Mouse (Mus musculus) B cell, adult 2 months (primary cell): ENCODE results near the gene Ubn1.

Experiments used
- DNase-seq, 2 experiments: peaks; one replicate each; pipeline ENCODE4 v3.0.0; 2022

Ubn1 gene

DNA sequence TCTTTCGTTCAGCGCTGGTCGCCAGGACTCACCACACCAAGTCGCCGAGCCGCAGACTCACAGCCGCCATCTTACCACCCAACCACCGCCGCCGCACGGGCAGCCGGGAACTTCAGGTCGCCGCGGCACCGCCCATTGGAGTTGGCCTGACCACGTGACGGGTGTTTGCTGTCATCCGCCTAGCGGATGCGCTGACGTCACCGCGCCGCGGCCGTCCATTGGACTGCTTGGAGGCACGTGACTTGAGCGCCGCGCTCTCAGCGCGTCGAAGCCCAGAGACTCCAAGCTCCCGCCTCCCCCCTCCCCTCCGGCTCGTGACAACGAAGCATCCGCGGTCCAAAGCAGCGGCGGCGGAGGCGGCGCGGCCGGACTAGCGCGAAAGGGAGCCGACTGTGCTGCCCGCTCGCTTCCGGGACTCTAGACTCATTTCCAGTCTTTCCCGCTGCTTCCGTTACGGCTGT, at the start of gene Ubn1, which contains the start of gene Glyr1:
TSS of gene Ubn1 (plus strand) at position 284 of the 461 bp plus-strand sequence.
TSS of gene Glyr1 (minus strand) at position 90 of the 461 bp plus-strand sequence.
- DNase-seq = peak; percentile 98 to 99

- DNase-seq = no peak
Observed at GRCm38 (mm10) chr16:5000611-5001010, 49.2 kb upstream of the Ubn1 start.

DNA sequence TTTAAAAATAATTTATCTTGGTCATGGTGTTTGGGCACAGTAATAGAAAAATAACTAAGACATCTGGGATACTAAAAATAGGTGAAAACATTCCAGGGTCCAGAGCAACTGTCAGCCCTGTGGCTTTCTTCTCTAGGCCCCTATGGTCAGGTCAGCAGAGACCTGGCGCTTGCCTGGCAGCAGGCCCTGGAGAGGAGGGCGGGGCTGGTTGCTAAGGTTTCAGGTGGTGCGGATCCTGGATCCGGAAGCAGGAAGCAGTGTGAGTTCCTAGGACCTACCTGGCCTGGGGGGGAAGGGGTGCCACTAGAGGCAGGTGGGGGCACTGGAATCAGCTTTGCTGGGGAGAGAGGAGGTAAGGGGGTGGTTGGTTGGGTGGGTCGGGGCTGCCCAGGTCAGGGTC, 42.8 kb upstream of the Ubn1 start, which contains the start of gene Smim22:
TSS of gene Smim22 (plus strand) at position 222 of the 400 bp plus-strand sequence.
- DNase-seq = no peak

- no peak for DNase-seq
Observed at GRCm38 (mm10) chr16:5007492-5007891, 42.4 kb upstream of the Ubn1 start.

DNA sequence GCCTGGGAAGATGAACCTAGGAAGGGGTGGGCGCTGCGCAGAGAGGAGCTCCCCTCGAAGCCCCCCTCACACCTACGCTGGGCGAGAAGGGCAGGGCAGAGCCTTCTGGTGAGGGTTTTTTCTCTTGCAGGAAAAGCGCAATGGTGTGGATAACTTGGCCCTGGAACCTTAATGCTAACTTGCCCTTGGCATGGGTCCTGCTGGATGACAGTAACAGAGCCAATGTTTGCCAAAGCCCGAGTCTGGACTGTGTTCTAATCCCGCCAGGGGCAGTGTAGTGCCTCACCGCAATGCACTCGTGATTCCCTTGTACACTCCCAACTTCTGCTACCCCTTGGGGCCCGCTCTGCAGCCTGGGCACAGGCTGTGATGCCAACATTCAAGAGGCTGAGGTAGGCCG, 41.8 kb upstream of the Ubn1 start:
- no peak for DNase-seq

DNA sequence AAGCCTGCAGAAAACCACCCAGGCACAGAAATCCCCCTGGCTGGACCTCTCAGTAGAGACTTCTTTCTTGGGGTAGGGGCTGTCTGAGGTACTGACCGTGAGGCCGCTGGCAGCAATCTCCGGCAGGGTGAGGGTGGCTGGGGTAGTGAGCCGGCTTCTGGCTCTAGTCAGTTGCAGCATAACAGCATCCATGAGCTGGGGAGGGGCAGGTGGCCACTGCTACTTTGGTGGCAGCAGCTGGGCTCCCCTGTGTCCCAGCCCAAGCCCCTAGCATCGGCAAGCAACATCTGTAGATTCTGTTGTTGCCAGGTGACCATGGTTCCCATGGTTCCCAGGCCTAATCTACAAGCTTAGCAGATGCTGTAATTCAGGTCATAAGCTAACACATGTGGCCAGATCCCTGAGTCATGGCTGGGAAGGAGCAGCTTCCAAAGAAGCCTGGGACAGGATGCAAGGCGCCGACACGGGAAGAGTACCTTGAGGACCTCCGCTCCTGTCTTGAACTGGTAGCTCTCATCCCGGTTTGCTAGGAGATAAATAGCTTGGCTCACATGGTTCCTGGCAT, 39.4 kb upstream of the Ubn1 start:
- no peak for DNase-seq

- DNase-seq = peak; percentile 73 to 74
Observed at GRCm38 (mm10) chr16:5011285-5011684, 38.6 kb upstream of the Ubn1 start.

DNA sequence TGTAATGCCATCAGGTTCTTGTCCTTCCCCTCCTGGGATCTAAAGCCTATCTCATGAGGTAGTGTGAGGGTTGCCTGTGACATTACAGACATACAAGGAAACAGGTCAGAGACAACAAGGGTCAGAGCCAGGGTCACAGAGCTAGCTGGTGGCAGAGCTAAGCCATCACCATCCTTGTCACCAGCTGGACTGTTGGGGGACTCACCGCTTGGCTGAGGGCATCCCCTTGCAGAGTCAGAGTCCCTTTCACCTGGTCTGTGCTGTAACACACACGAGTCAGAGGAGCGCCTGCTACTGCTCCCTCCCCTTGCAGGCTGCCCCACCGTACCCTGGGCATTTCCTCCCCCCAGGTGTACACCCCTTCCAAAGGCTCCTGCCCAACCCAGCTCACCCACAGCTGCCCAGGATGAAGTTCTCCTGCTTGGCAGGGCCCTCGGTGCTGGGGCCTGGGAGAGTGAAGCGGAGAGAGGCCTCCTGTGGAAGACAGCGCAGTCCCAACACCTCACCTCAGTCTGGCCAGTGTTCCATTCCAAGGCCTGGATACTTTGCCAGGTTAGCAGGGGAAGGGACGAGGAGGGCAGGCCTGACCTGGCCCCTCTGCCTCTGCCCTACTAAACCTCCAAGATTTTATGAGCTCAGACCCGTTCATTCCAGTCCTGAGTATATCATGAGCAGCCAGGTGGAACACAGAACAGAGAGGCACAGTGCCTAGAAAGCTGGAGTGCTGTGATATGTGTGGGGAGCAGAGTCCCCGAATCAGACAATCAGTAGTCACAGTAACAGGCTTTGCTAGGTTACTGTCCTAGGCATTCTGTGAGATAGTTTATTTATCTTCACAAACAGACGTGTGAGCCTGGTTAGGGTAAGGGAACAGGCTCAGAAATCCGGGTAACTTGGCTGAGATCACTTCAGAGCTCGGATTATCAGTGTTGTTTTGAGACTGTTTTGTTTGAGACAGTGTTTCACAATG, 37.5 kb upstream of the Ubn1 start:
- DNase-seq = peak; percentile 16 to 17

DNA sequence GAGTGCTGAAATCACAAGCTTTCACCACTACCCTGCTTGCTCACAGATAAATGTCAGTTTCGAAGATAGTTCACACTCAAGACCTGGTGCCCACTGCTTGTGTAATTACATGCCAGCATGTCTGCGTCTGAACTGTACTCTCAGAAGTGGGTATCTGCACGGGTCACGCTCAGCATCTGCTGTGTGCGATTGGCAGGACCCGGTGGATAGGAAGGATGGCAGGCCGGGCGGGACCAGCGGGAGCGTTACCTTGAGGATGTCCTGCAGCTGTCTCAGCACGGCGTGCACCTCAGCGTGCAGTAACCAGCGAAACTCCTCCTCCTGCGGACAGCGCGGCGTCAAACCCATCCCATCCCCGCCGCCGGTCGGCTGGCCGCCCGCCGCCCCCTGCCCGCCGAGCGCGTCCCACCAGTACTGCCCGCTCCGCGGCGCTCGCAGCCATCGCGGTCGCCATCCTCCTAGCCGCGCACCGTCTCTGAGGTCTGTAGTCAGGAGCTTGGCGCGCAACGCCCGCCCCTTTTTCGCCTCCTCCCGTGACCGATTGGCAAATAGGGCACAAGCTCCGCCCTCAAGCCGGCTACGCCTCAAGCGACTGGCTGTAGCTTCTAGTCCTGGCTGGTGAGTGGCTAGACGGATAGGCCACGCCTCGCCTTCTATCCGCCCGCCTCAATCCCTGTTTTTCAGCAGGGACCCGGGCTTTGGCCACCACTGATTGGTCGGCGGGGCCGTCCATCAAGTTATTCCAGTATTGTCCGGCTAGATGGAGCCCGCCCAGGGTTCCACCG, 36.6 kb upstream of the Ubn1 start, which contains the start of gene Rogdi:
TSS of gene Rogdi (minus strand) at position 500 of the 785 bp plus-strand sequence.
- DNase-seq = peak; percentile 93 to 94

DNA sequence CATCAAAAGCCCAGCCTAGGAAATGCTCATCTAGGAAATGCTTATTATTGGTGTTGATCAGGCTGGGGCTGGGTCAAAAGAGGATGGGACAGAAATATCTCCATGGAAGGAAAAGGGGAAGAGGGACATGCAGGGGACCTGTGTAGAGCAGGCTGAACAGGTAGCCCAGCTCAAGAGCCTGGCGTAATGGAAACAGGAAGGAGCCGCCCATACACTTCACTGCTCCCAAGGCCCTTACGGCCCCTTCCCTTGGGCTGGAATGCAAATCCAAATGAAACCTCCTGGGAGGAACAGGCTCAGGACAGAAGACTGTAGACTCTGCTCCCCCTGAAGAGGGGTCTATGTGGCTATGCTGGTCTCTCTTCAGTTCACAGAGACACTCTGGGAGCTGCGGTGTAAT, 35.3 kb upstream of the Ubn1 start:
- DNase-seq = no peak

GRCm38 (mm10) chr16:5024021-5024420, 25.8 kb upstream of the Ubn1 start:
- DNase-seq = no peak

- DNase-seq = peak; percentile 22 to 28
Observed at GRCm38 (mm10) chr16:5029847-5030246, 20.0 kb upstream of the Ubn1 start.

DNA sequence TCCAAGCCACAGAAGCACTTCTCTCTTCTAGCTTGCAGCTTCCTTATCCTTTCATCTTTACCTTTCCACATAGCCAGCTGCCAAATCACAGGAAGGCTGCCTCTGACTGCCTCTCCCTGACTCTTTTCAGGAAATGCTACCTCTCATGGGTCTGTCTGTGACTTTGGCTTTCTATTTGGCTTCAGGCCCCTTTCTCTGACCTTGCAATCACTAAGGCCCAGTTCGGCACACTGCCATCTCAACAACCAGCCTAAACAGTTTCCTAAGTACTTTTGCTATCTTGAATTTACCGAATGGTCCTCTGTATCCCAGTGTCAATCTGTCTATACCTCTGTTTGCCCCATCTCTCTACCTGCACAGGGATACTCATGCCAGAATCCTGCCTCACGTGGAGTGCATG, 14.3 kb upstream of the Ubn1 start:
- DNase-seq = no peak

DNA sequence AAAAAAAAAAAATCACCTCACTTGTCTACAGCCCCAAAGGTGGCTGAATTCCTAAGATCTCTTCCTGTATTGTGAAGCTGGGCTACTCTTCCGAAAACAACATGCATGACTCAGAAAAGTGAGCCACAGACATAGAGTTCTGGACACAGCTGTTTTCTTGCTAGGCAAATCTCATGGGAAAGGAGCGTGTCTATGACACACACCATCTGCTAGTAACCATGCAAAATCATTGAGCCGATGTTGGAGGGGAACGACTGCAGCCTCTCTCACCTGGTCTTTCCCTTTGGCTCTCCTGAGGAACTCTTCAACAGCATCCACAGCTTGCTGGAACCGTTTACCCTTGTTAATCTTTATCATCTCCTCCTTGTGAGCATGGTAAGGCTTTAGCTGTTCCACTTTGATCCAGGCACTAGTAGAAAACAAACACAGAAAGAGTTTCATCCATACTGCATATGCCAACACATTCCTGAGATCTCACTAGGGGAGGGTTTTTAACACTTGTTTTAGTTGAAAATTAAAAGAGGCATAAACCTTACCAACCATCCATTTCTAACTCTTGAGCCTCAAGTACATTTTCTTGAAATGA, 13.1 kb upstream of the Ubn1 start:
- no peak for DNase-seq

- DNase-seq = no peak
Observed at GRCm38 (mm10) chr16:5045322-5045721, 4.5 kb upstream of the Ubn1 start.

DNA sequence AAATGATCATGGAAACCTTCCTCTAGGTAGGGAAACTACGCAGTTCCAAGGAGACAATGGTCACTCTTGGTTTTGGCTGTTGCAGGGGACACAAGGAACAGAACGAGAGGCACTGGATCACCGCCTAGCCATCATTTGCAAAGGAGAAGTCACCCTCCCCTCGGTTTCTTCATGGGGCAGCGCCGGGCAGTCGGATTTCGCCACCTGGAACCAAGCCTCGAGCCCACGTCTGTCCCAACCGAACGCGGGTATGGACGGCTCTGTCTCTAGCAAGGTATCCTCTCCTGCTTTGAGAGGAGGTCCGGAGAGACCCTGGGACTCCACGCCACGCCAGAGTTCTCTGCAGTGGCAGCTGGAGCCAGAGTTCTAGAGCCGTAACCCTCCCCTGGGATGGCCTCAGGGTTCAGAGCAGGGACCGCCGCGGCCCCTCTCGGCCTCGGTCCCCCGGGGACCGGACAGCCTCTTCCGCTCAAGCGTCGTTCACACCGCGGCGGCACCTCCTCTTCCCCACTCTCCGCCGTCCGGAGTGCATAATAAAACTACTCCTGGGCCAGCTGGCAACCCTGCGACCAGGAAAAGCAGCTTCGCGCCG, 579 bp upstream of the Ubn1 start:
- no peak for DNase-seq

DNA sequence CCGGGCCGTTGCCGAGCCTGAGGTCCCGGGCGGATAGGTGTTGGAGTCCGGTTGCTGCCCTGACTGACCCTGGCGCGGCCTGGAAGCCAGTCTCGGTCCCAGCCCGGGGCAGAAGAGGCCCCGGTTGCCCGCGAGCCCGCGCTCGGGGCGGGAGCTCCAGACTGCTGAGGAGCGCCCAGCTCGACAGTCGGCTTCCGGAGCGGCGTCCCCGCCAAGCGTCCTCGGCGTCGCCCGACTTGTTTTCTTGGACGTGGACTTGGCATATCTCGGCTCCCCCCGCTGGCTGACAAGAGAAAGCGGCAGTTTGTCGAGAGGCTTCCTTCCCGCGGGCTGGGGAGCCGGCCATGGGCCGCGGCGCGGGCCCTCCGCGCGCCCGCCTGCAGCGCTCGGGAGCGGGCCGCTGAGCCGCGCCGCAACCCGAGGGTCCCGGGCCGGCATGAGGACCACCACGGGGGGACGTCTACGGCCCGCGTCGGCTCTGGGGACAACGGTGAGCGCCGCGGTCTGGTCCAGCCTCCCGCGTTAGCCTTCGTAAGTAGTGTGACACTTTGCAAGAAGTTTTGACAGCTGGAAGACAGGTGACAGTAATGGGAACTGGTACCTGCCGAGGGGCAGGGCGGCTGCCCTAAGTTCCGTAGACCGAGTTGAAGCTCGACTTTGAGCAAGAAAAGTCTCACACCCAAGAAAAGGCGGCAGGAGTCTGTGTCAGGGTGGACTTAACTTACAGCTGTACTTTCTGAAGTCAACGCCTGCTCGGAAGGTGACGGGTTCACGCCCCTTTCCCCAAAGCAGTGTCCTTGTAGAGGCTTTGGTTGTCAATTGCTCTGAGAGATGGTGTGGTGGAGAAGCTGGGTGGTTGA, 624 bp downstream of the Ubn1 start:
- DNase-seq = peak; percentile 62 to 71

DNA sequence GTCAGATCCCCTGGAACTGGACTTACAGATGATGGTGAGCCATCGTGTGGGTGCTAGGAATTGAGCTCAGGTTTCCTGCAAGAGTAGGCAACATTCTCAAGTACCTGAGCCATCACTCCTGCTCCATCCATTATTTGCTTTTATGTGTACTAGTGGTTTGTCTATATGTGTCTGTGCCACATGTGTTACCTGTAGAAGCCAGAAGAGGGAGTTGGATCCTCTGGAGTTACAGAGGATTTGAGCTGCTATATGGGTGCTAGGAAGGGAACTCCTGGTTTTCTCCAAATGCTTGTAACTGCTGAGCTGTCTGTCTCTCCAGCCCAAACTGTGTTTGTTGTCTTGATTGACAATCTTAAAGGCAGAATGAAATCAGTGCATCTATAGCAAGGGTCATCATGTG, 8.3 kb downstream of the Ubn1 start:
- DNase-seq = peak; percentile 17 to 26

- DNase-seq = no peak
Observed at GRCm38 (mm10) chr16:5063472-5063871, 13.6 kb downstream of the Ubn1 start.

DNA sequence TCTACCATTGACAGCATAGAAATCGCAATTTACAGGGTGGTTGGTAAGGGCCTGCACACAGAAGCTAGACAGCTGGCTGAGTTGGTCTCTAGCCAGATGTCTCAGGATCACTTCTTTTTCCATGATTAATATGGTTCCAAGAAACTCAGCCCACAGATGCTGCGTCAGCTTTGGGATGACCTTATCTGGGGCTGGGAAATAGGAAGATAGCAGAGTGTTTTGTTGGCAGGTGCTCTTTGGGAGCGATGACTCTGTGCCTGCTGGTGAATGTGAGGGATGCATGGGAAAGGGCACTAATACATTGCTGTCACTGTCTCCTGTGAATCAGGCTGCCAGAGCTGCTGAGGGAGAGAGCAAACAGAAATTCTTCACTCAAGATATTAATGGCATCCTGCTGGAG, 20.5 kb downstream of the Ubn1 start:
- no peak for DNase-seq

- no peak for DNase-seq
Observed at GRCm38 (mm10) chr16:5071974-5072373, 22.1 kb downstream of the Ubn1 start.
